Mouse (Mus musculus) liver, embryonic 14.5 days (tissue): ENCODE data around the gene Rnf150. TPM values are rescaled to one million over a fixed set of nuclear protein-coding genes. Genes with fewer than 3 reads are reported as not detected.

Experiments used
- ATAC-seq: fragments of 200-750 bp; cut with Nextera tagmentation; 2 replicates; pipeline ENCODE4 v1.8.0; 2017; ENCODE audit warnings: moderate number of reproducible peaks, mild to moderate bottlenecking, moderate library complexity; ENCODE audit not compliant: insufficient read depth
- DNase-seq, 3 experiments: peaks; one replicate each; pipeline ENCODE4 v3.0.0-alpha.2; 2012 to 2013; ENCODE audit warnings: low read depth in 3 of 3, low spot score in 3 of 3
- H3K27ac ChIP-seq: fragments of 300-500 bp; sonication (generic); 2 replicates; pipeline ENCODE4 v1.5.1; 2014; ENCODE audit warnings: moderate library complexity, mild to moderate bottlenecking, control low read depth, inconsistent platforms
- H3K27me3 ChIP-seq: fragments of 300-500 bp; sonication (generic); 2 replicates; pipeline ENCODE4 v1.6.1; 2014; ENCODE audit warnings: mild to moderate bottlenecking, low read length, moderate library complexity; ENCODE audit not compliant: control insufficient read depth, insufficient read depth
- H3K36me3 ChIP-seq: fragments of 300-500 bp; sonication (generic); replicated peaks from 2 replicates; pipeline ENCODE4 v1.6.1; 2014; ENCODE audit warnings: low read depth; ENCODE audit not compliant: control insufficient read depth, insufficient read depth
- H3K4me1 ChIP-seq, 2 experiments: fragments of 200-500 bp in 1 of 2; fragments of 300-500 bp in 1 of 2; sonication (generic) in 1 of 2; replicated peaks; 2 replicates each; pipeline ENCODE4 v1.6.1; 2012 to 2014; ENCODE audit warnings: antibody characterized with exemption in 1 of 2, inconsistent platforms in 1 of 2, low read length in 1 of 2; ENCODE audit not compliant: control insufficient read depth in 2 of 2, insufficient read depth in 2 of 2
- H3K4me2 ChIP-seq: fragments of 300-500 bp; sonication (generic); 2 replicates; pipeline ENCODE4 v1.6.1; 2014; ENCODE audit warnings: low read depth, mild to moderate bottlenecking, control low read depth, moderate library complexity
- H3K4me3 ChIP-seq, 2 experiments: fragments of 200-500 bp in 1 of 2; fragments of 300-500 bp in 1 of 2; sonication (generic) in 1 of 2; 2 replicates each; pipeline ENCODE4 v1.5.1; 2012 to 2014; ENCODE audit warnings: low read depth in 2 of 2, low read length in 2 of 2, mild to moderate bottlenecking in 2 of 2, control low read depth in 1 of 2, inconsistent platforms in 1 of 2, moderate library complexity in 1 of 2; ENCODE audit not compliant: insufficient read depth in 1 of 2
- H3K9ac ChIP-seq: fragments of 300-500 bp; sonication (generic); replicated peaks from 2 replicates; pipeline ENCODE4 v1.6.1; 2014; ENCODE audit warnings: mild to moderate bottlenecking, control low read depth, moderate library complexity
- H3K9me3 ChIP-seq: fragments of 300-500 bp; sonication (generic); 2 replicates; pipeline ENCODE4 v1.6.1; 2016; ENCODE audit warnings: low read length, mixed read lengths; ENCODE audit not compliant: control insufficient read depth
- CTCF ChIP-seq: IDR thresholded peaks from 2 replicates; pipeline ENCODE4 v1.5.1; 2016; ENCODE audit warnings: antibody characterized with exemption, low read depth, control low read depth
- EP300 ChIP-seq: IDR thresholded peaks from 2 replicates; pipeline ENCODE4 v1.6.1; 2016; ENCODE audit warnings: antibody characterized with exemption, low read depth
- WGBS: fragments of 180-500 bp; shearing (Covaris S2); extraction: QIAGEN DNeasy Blood & Tissue Kit; methylation state at CpG from one replicate; pipeline ENCODE4 v1.1.7; 2014; ENCODE audit not compliant: insufficient replicate concordance; 5-methylcytosine and 5-hydroxymethylcytosine counted together
- polyA plus RNA-seq, 2 experiments: library from polyadenylated mRNA; depleted of rRNA in 1 of 2; stranded (reverse) in 1 of 2; unstranded in 1 of 2; fragments of >200 nt; fragmentation: Nextera tagmentation in 1 of 2; extraction: Ambion mirVana in 1 of 2; gene quantifications; 2 replicates each; pipeline versions ENCODE4 v1.2.1 to v1.2.3; 2012 to 2014

The Rnf150 gene
- polyA plus RNA-seq, 2 experiments, result 0.17 to 0.19 TPM

GRCm38 (mm10) chr8:83037321-83037720 lies 174.2 kb downstream of the Rnf150 start:
- H3K4me2 ChIP-seq, result no peak overlapping the region
- no peak for ATAC-seq
- 72% methylated on average over 1 of the region's 1 CpGs for WGBS

GRCm38 (mm10) chr8:83038575-83038974 lies 175.4 kb downstream of the Rnf150 start:
- ATAC-seq (no peak), DNase-seq (no peak)
- H3K4me1 ChIP-seq, result no peaks in the 10 kb centered on the region
- H3K27me3 ChIP-seq, result no peaks in the 10 kb centered on the region
- no peak overlapping the region for H3K27ac ChIP-seq
- H3K4me3 ChIP-seq, result no peak overlapping the region
- 79% methylated on average over 10 of the region's 10 CpGs for WGBS
- no peaks in the 10 kb centered on the region for H3K36me3 ChIP-seq
- no peak overlapping the region for H3K9ac ChIP-seq
- TF ChIP-seq EP300 (no peak), CTCF (no peak)
- H3K9me3 ChIP-seq, result no peaks in the 10 kb centered on the region
- H3K4me2 ChIP-seq, result no peak overlapping the region

More at GRCm38 (mm10) chr8:83037321-83037720, 174.2 kb downstream of the Rnf150 start:
- Histone ChIP-seq H3K9me3 (no peaks in the 10 kb centered on the region), H3K9ac (no peak overlapping the region), H3K4me3 (no peak overlapping the region), H3K27me3 (no peaks in the 10 kb centered on the region), H3K4me1 (no peaks in the 10 kb centered on the region), H3K36me3 (no peaks in the 10 kb centered on the region), H3K27ac (no peak overlapping the region)
- DNase-seq, result no peak
- no peak for TF ChIP-seq CTCF
- TF ChIP-seq EP300, result no peak

- no peak for DNase-seq
These were observed 178.3 kb downstream of the Rnf150 start for GRCm38 (mm10) chr8:83041440-83041839.

GRCm38 (mm10) chr8:83046912-83047311 lies 183.8 kb downstream of the Rnf150 start:
- 66% methylated on average over 9 of the region's 9 CpGs for WGBS
- Histone ChIP-seq H3K9ac (no peak overlapping the region), H3K4me1 (no peaks in the 10 kb centered on the region), H3K27me3 (no peaks in the 10 kb centered on the region), H3K27ac (no peak overlapping the region), H3K36me3 (no peaks in the 10 kb centered on the region), H3K4me2 (no peak overlapping the region), H3K9me3 (no peaks in the 10 kb centered on the region), H3K4me3 (no peak overlapping the region)
- DNase-seq, result no peak
- ATAC-seq, result no peak
- TF ChIP-seq EP300 (no peak), CTCF (no peak)

More at GRCm38 (mm10) chr8:83041440-83041839, 178.3 kb downstream of the Rnf150 start:
- no peaks in the 10 kb centered on the region for H3K9me3 ChIP-seq
- no peaks in the 10 kb centered on the region for H3K36me3 ChIP-seq
- H3K9ac ChIP-seq, result no peak overlapping the region
- 46% methylated on average over 4 of the region's 4 CpGs for WGBS
- no peaks in the 10 kb centered on the region for H3K27me3 ChIP-seq
- ATAC-seq, result no peak
- no peak overlapping the region for H3K27ac ChIP-seq
- TF ChIP-seq EP300 (no peak), CTCF (no peak)
- H3K4me3 ChIP-seq, result no peak overlapping the region
- H3K4me2 ChIP-seq, result no peak overlapping the region
- no peaks in the 10 kb centered on the region for H3K4me1 ChIP-seq

- H3K9ac ChIP-seq, result no peak overlapping the region
- H3K27ac ChIP-seq, result no peak overlapping the region
- no peaks in the 10 kb centered on the region for H3K4me1 ChIP-seq
- H3K4me2 ChIP-seq, result no peak overlapping the region
- H3K9me3 ChIP-seq, result no peaks in the 10 kb centered on the region
- DNase-seq (no peak), ATAC-seq (no peak)
- TF ChIP-seq EP300 (no peak), CTCF (no peak)
- H3K36me3 ChIP-seq, result no peaks in the 10 kb centered on the region
- 65% methylated on average over 6 of the region's 6 CpGs for WGBS
- no peaks in the 10 kb centered on the region for H3K27me3 ChIP-seq
- H3K4me3 ChIP-seq, result no peak overlapping the region
These were observed 185.4 kb downstream of the Rnf150 start for GRCm38 (mm10) chr8:83048527-83048926.
